Mouse (Mus musculus): ENCODE data around the gene Syt17.
A peak's percentile ranks its signal among the peaks of the same experiment; 100 is the strongest.

The Syt17 gene

GRCm38 (mm10) chr7:118448134-118448967 lies at the start of gene Syt17:
Syt17 (minus strand) TSS chr7:118448222.
- Histone ChIP-seq H3K27me3 (ENCODE audit: control insufficient read depth, insufficient read depth, low read length, poor library complexity, severe bottlenecking) (peaks cover 2% of the 10 kb centered on the region), H3K36me3 (ENCODE audit: control insufficient read depth, insufficient read depth, low read length, poor library complexity, severe bottlenecking) (no peaks in the 10 kb centered on the region)
- peak; percentile 30 for DNase-seq (ENCODE audit: low read depth, low spot score)

DNA sequence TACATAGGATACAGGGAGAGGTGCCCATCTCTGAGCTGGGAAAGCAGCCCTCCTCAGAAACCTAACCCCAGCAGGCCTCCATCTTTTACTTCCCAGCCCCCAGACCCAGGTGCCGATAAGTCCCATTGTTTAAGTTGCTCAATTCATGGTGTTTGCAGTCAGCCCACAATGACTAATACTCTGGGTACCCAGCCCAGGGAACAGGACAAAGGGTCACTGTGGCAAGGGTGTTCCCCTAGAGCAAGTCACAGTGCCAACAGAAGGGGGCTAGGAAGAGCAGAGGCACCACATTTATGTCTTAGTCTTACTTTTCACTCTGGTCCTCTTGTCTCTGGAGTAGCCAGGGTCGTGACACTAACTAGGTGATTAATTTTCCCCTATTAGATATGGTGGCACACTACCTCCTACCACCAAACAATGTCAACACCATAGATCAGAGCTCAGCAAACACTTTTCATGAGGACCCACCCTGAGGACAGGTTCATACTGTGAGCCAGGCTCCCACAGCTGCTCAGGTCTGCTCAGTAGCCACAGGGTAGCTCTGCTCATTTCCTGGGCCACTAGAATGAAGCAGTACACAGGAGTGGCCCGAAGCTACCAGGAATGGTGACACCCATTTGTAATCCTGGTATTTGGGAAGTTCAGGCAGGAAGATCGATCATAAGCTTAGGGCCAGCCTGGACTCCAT lies 47.0 kb upstream of the Syt17 start:
- no peaks in the 10 kb centered on the region for H3K36me3 ChIP-seq (ENCODE audit: control insufficient read depth, insufficient read depth, low read length, poor library complexity, severe bottlenecking)
- no peak for DNase-seq (ENCODE audit: low read depth, low spot score)

GRCm38 (mm10) chr7:118493892-118494291 lies 45.9 kb upstream of the Syt17 start:
- no peaks in the 10 kb centered on the region for H3K36me3 ChIP-seq (ENCODE audit: control insufficient read depth, insufficient read depth, low read length, poor library complexity, severe bottlenecking)
- no peak for DNase-seq (ENCODE audit: low read depth, low spot score)
- H3K27me3 ChIP-seq (ENCODE audit: control insufficient read depth, insufficient read depth, low read length, poor library complexity, severe bottlenecking): no peaks in the 10 kb centered on the region; the same call in 1 of the 2 replicates

More for the DNA sequence above, 47.0 kb upstream of the Syt17 start:
- H3K27me3 ChIP-seq (ENCODE audit: control insufficient read depth, insufficient read depth, low read length, poor library complexity, severe bottlenecking): no peaks in the 10 kb centered on the region; the same call in 1 of the 2 replicates

DNA sequence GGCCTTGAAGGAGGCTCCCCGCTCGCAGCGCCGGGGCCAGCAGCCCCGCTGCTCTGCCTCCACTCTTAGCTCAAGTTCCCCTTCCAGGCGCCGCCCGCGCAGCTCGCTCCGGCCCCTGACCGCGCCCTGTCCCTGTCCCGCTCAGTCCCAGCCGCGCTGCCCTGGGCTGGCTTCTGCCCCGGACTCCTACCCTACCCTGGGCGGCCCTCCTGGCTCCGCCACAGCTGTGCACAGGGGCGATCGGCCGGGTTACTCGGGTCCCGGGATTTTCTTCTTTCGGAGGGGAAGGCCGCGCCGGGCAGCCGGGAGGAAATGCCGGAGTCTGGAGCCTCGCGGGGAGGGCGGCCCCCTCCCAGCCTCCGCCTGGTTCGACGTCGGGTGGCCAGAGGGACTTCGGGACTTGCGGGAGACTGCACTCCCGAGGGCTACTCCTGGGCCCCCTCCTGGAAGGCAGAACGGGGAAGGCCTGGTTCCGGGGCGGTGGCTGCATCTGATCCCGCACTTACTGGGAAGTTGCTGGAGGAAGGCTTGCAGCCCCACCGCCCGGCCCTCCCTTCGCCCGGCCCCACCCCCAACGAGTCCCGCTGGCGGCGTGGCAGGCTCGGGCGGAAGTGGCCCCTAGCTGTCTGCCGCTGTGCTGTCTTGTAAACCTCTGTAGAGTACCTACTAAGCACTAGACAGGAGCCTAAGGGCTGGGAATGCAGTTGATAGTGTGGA lies 43.6 kb upstream of the Syt17 start, which contains the start of gene Itpripl2:
Gene Itpripl2 (minus strand): TSS at position 545 of the 717 bp plus-strand sequence.
- peak; percentile 35 for DNase-seq (ENCODE audit: low read depth, low spot score)
- H3K36me3 ChIP-seq (ENCODE audit: control insufficient read depth, insufficient read depth, low read length, poor library complexity, severe bottlenecking): no peaks in the 10 kb centered on the region
- no peaks in the 10 kb centered on the region; the same call in 1 of the 2 replicates for H3K27me3 ChIP-seq (ENCODE audit: control insufficient read depth, insufficient read depth, low read length, poor library complexity, severe bottlenecking)

DNA sequence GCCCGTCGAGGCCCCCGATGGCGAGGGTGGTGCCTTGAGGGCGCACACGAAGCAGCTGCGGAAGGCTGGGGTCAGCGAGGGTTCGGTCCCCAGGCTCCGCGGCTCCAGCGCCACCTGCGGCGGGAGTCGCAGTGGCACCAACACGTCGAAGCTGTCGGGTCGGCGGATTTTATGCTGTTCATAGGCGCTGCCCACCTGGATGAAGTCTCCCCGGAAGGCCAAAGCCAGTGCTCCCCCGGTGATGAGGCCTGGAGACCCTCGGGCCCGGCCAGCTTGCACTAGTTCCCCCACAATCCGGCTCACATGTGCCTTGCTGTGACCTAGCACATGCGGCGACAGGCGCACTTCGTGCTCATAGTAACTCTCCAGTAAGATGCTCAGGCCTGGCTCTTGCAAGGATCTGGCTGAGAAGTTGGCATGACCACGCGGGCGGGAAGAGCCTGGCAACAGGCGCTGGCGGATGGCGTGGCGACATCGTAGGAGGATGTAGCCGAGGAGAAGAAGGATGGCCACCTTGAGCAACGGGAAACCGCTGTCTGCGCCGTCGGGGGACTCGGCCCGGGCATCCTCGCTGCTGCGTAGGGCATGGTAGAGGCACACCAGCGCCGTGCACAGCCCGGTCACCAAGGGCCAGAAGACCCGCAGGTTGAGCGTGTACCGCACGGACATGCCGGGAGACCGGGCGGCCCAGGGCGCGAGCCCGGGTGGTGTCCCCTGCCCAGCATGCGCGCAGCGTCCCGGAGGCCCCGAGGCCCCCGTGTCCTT lies 42.8 kb upstream of the Syt17 start:
- H3K27me3 ChIP-seq (ENCODE audit: control insufficient read depth, insufficient read depth, low read length, poor library complexity, severe bottlenecking): no peaks in the 10 kb centered on the region; the same call in 1 of the 2 replicates
- DNase-seq (ENCODE audit: low read depth, low spot score): peak; percentile 23
- no peaks in the 10 kb centered on the region for H3K36me3 ChIP-seq (ENCODE audit: control insufficient read depth, insufficient read depth, low read length, poor library complexity, severe bottlenecking)

- Histone ChIP-seq H3K36me3 (ENCODE audit: control insufficient read depth, insufficient read depth, low read length, poor library complexity, severe bottlenecking) (no peaks in the 10 kb centered on the region), H3K27me3 (ENCODE audit: control insufficient read depth, insufficient read depth, low read length, poor library complexity, severe bottlenecking) (no peaks in the 10 kb centered on the region; the same call in 1 of the 2 replicates)
- no peak for DNase-seq (ENCODE audit: low read depth, low spot score)
Measured at GRCm38 (mm10) chr7:118489706-118490665, 42.0 kb upstream of the Syt17 start.

DNA sequence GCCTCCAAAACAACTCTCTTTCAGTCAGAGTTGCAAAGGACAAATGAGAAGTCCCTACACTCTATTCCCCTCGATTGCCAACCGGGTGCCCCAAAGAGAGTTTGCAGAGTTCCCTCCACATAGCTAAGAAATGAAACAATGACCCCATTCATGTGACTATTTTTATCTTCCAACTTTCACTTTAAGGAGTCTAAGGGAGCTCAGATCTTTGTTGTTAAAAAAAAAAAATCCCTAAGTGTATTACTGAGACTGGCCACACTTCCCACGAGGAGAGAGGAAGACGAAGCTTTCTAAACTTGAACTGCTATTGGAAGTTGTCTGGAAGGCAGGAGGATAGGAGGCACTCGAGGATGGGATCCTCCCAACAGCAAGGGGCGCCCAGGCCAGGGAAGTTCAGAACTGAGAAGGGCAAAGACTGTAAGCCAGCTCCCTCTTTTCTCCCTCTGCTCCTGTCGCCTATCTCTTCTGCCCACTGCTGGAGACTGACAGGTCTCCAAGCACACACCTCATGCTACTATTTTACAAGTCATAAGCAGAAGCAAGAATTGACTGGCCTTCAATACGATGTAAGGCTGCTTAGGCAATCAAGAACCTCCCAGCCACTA lies 40.1 kb upstream of the Syt17 start:
- no peak for DNase-seq (ENCODE audit: low read depth, low spot score)
- H3K27me3 ChIP-seq (ENCODE audit: control insufficient read depth, insufficient read depth, low read length, poor library complexity, severe bottlenecking): no peaks in the 10 kb centered on the region; the same call in 1 of the 2 replicates
- H3K36me3 ChIP-seq (ENCODE audit: control insufficient read depth, insufficient read depth, low read length, poor library complexity, severe bottlenecking): no peaks in the 10 kb centered on the region

GRCm38 (mm10) chr7:118486917-118487316 lies 38.9 kb upstream of the Syt17 start:
- H3K27me3 ChIP-seq (ENCODE audit: control insufficient read depth, insufficient read depth, low read length, poor library complexity, severe bottlenecking): no peaks in the 10 kb centered on the region; the same call in 1 of the 2 replicates
- H3K36me3 ChIP-seq (ENCODE audit: control insufficient read depth, insufficient read depth, low read length, poor library complexity, severe bottlenecking): no peaks in the 10 kb centered on the region
- DNase-seq (ENCODE audit: low read depth, low spot score): no peak

DNA sequence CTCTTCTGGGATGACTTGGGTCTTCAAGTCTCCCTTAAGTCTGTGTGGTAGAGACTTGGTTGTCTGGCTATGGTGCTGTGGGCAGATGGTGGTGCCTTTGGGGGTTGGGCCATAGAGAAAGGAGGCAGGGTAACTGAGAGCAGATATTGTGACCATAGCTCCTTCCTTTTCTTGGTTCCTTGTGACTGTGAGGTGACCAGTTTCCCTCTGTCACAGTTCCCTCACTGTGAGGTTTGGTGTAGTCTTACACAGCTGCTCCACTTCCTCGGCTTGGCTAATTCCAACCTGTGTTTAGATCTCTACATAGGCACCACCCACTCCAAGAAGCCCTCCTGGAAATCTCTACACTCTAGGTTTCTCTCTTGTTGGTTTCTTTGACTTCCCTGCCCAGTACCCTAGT lies 36.0 kb upstream of the Syt17 start:
- DNase-seq (ENCODE audit: low read depth, low spot score): no peak
- H3K36me3 ChIP-seq (ENCODE audit: control insufficient read depth, insufficient read depth, low read length, poor library complexity, severe bottlenecking): no peaks in the 10 kb centered on the region
- H3K27me3 ChIP-seq (ENCODE audit: control insufficient read depth, insufficient read depth, low read length, poor library complexity, severe bottlenecking): no peaks in the 10 kb centered on the region

GRCm38 (mm10) chr7:118482001-118482400 lies 34.0 kb upstream of the Syt17 start:
- H3K36me3 ChIP-seq (ENCODE audit: control insufficient read depth, insufficient read depth, low read length, poor library complexity, severe bottlenecking): no peaks in the 10 kb centered on the region
- DNase-seq (ENCODE audit: low read depth, low spot score): no peak
- no peaks in the 10 kb centered on the region for H3K27me3 ChIP-seq (ENCODE audit: control insufficient read depth, insufficient read depth, low read length, poor library complexity, severe bottlenecking)

DNA sequence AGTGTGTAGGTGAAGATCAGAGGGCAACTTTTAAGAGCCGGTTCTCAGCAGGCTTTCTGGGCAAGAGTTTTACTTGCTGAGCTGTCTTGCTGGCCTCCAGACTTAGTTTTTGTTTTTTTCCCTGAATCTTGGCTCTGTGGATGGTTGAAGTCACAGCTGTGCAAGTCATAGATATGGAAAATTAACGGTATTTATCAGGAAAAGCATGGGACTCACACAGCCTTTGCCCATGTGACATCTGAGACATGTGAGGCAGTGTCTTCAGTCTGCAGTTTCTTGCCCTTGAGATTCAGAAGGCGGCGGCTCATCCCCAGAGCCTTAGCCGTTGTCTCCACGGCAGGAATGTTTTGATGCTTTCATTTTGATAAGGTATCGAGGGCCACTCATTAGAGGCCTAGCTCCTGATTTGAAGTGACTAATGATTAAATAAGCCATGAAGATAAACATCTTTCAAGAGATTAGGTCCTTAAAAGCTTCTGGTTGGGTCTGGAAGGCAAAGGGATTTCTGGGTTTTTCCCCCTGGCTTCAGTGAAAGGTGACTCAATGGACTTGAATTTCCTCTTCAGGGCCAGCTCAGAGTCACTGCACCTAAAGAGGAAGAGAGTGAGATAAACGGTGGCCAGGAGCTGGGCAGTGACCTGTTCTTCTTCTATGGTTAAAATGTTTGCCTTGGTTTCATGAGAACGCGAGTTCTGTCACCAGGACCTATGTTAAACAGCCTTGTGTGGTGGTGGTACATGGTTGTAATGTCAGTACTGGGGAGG lies 33.2 kb upstream of the Syt17 start:
- Histone ChIP-seq H3K36me3 (ENCODE audit: control insufficient read depth, insufficient read depth, low read length, poor library complexity, severe bottlenecking) (no peaks in the 10 kb centered on the region), H3K27me3 (ENCODE audit: control insufficient read depth, insufficient read depth, low read length, poor library complexity, severe bottlenecking) (no peaks in the 10 kb centered on the region)
- no peak for DNase-seq (ENCODE audit: low read depth, low spot score)

DNA sequence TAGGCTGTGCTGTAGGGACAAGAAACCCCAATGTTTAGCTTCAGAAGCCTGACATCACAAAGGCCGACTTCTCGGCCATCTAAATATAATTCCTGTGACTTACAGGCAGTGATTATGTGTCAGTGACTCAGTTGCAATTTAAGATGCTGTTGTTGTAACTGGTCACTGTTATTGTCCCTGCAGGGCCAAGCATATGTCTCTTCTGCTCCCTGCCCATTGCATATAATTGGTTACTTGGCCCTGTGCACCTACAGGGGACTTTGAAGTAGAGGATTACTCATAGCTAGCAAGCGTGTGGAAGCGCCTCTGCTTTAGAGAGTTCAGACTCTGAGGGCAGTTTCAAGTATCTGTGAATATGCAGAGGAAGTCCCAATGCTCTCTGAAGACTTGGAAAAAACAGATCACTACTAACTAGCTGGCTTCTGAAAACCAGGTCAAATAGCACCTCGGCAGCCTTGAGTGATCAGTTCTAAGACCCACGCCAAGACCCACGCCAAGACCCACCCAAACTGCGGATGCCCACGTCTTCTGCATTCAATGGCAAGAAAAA lies 32.2 kb upstream of the Syt17 start:
- DNase-seq (ENCODE audit: low read depth, low spot score): no peak
- Histone ChIP-seq H3K36me3 (ENCODE audit: control insufficient read depth, insufficient read depth, low read length, poor library complexity, severe bottlenecking) (no peaks in the 10 kb centered on the region), H3K27me3 (ENCODE audit: control insufficient read depth, insufficient read depth, low read length, poor library complexity, severe bottlenecking) (no peaks in the 10 kb centered on the region)
